Mouse (Mus musculus): ENCODE measurements at regions not wholly inside any gene's neighbourhood (a gene's known extent, or its start where the extent isn't known, plus 50 kb on each side); places are given as distances from the start of the nearest gene placed in this dataset.

GRCm38 (mm10) chr1:41935912-41936478, 759.6 kb upstream of the Pou3f3 start:
- no peak overlapping the region for H3K4me3 ChIP-seq (ENCODE audit: low read depth, low read length)
- H3K4me2 ChIP-seq = no peak overlapping the region
- H3K4me1 ChIP-seq (replicated peaks; ENCODE audit: control insufficient read depth, insufficient read depth, low read length) = no peaks in the 10 kb centered on the region
- 88% methylated on average over 7 of the region's 7 CpGs for WGBS
- no peaks in the 10 kb centered on the region for H3K9me3 ChIP-seq (ENCODE audit: control insufficient read depth, low read length)
- H3K9ac ChIP-seq (ENCODE audit: low read depth, low read length) = no peak overlapping the region
- DNase-seq (ENCODE audit: low spot score) (no peak), ATAC-seq (replicated peaks; ENCODE audit: low FRiP score) (no peak)
- no peaks in the 10 kb centered on the region for H3K27me3 ChIP-seq (replicated peaks; ENCODE audit: control insufficient read depth, insufficient read depth, low read length)
- no peaks in the 10 kb centered on the region for H3K36me3 ChIP-seq (ENCODE audit: control insufficient read depth, insufficient read depth, low read length)
- H3K27ac ChIP-seq (ENCODE audit: low read depth, low read length) = no peak overlapping the region

- no peaks in the 10 kb centered on the region for H3K36me3 ChIP-seq (ENCODE audit: control insufficient read depth, insufficient read depth, low read length)
- 61% methylated on average over 2 of the region's 2 CpGs for WGBS
- no peak overlapping the region for H3K4me3 ChIP-seq (ENCODE audit: low read depth, low read length)
- DNase-seq (ENCODE audit: low spot score) = no peak
- H3K27ac ChIP-seq (ENCODE audit: low read depth, low read length) = no peak overlapping the region
- H3K9me3 ChIP-seq (ENCODE audit: control insufficient read depth, low read length) = no peaks in the 10 kb centered on the region
- no peak overlapping the region for H3K9ac ChIP-seq (ENCODE audit: low read depth, low read length)
- H3K4me2 ChIP-seq = no peak overlapping the region
- H3K27me3 ChIP-seq (replicated peaks; ENCODE audit: control insufficient read depth, insufficient read depth, low read length) = no peaks in the 10 kb centered on the region
- H3K4me1 ChIP-seq (replicated peaks; ENCODE audit: control insufficient read depth, insufficient read depth, low read length) = no peaks in the 10 kb centered on the region
- no peak for ATAC-seq (replicated peaks; ENCODE audit: low FRiP score)
Observed at GRCm38 (mm10) chr1:41960982-41961381, 734.6 kb upstream of the Pou3f3 start.

- Histone ChIP-seq H3K4me1 (replicated peaks; ENCODE audit: control insufficient read depth, insufficient read depth, low read length) (no peaks in the 10 kb centered on the region), H3K36me3 (ENCODE audit: control insufficient read depth, insufficient read depth, low read length) (no peaks in the 10 kb centered on the region), H3K27me3 (replicated peaks; ENCODE audit: control insufficient read depth, insufficient read depth, low read length) (no peaks in the 10 kb centered on the region), H3K9ac (ENCODE audit: low read depth, low read length) (no peak overlapping the region), H3K4me2 (no peak overlapping the region), H3K4me3 (ENCODE audit: low read depth, low read length) (no peak overlapping the region), H3K27ac (ENCODE audit: low read depth, low read length) (no peak overlapping the region), H3K9me3 (ENCODE audit: control insufficient read depth, low read length) (no peaks in the 10 kb centered on the region)
- DNase-seq (ENCODE audit: low spot score) = no peak
- WGBS = 83% methylated on average over 5 of the region's 5 CpGs
- no peak for ATAC-seq (replicated peaks; ENCODE audit: low FRiP score)
Observed at GRCm38 (mm10) chr1:41981545-41981944, 714.0 kb upstream of the Pou3f3 start.

GRCm38 (mm10) chr1:42006235-42006634, 689.3 kb upstream of the Pou3f3 start:
- Histone ChIP-seq H3K4me2 (no peak overlapping the region), H3K4me3 (ENCODE audit: low read depth, low read length) (no peak overlapping the region), H3K36me3 (ENCODE audit: control insufficient read depth, insufficient read depth, low read length) (no peaks in the 10 kb centered on the region), H3K4me1 (replicated peaks; ENCODE audit: control insufficient read depth, insufficient read depth, low read length) (no peaks in the 10 kb centered on the region), H3K27me3 (replicated peaks; ENCODE audit: control insufficient read depth, insufficient read depth, low read length) (no peaks in the 10 kb centered on the region), H3K9ac (ENCODE audit: low read depth, low read length) (no peak overlapping the region), H3K9me3 (ENCODE audit: control insufficient read depth, low read length) (no peaks in the 10 kb centered on the region), H3K27ac (ENCODE audit: low read depth, low read length) (no peak overlapping the region)
- DNase-seq (ENCODE audit: low spot score) (no peak), ATAC-seq (replicated peaks; ENCODE audit: low FRiP score) (no peak)
- WGBS = 84% methylated on average over 6 of the region's 6 CpGs

- 91% methylated on average over 3 of the region's 3 CpGs for WGBS
- H3K27me3 ChIP-seq (replicated peaks; ENCODE audit: control insufficient read depth, insufficient read depth, low read length) = no peaks in the 10 kb centered on the region
- H3K4me3 ChIP-seq (ENCODE audit: low read depth, low read length) = no peak overlapping the region
- H3K9ac ChIP-seq (ENCODE audit: low read depth, low read length) = no peak overlapping the region
- no peaks in the 10 kb centered on the region for H3K9me3 ChIP-seq (ENCODE audit: control insufficient read depth, low read length)
- no peak overlapping the region for H3K27ac ChIP-seq (ENCODE audit: low read depth, low read length)
- no peak for DNase-seq (ENCODE audit: low spot score)
- no peaks in the 10 kb centered on the region for H3K4me1 ChIP-seq (replicated peaks; ENCODE audit: control insufficient read depth, insufficient read depth, low read length)
- no peaks in the 10 kb centered on the region for H3K36me3 ChIP-seq (ENCODE audit: control insufficient read depth, insufficient read depth, low read length)
- ATAC-seq (replicated peaks; ENCODE audit: low FRiP score) = no peak
- H3K4me2 ChIP-seq = no peak overlapping the region
Observed at GRCm38 (mm10) chr1:42008046-42008445, 687.5 kb upstream of the Pou3f3 start.

- DNase-seq (ENCODE audit: low spot score) (no peak), ATAC-seq (replicated peaks; ENCODE audit: low FRiP score) (no peak)
- no peak overlapping the region for H3K4me3 ChIP-seq (ENCODE audit: low read depth, low read length)
- no peak overlapping the region for H3K4me2 ChIP-seq
- H3K36me3 ChIP-seq (ENCODE audit: control insufficient read depth, insufficient read depth, low read length) = no peaks in the 10 kb centered on the region
- H3K4me1 ChIP-seq (replicated peaks; ENCODE audit: control insufficient read depth, insufficient read depth, low read length) = no peaks in the 10 kb centered on the region
- H3K27me3 ChIP-seq (replicated peaks; ENCODE audit: control insufficient read depth, insufficient read depth, low read length) = no peaks in the 10 kb centered on the region
- H3K27ac ChIP-seq (ENCODE audit: low read depth, low read length) = no peak overlapping the region
- H3K9ac ChIP-seq (ENCODE audit: low read depth, low read length) = no peak overlapping the region
- H3K9me3 ChIP-seq (ENCODE audit: control insufficient read depth, low read length) = no peaks in the 10 kb centered on the region
- 83% methylated on average over 3 of the region's 3 CpGs for WGBS
Observed at GRCm38 (mm10) chr1:42012911-42013310, 682.7 kb upstream of the Pou3f3 start.

- no peak for DNase-seq (ENCODE audit: low spot score)
- Histone ChIP-seq H3K9ac (ENCODE audit: low read depth, low read length) (no peak overlapping the region), H3K4me2 (no peak overlapping the region), H3K4me1 (replicated peaks; ENCODE audit: control insufficient read depth, insufficient read depth, low read length) (no peaks in the 10 kb centered on the region), H3K4me3 (ENCODE audit: low read depth, low read length) (no peak overlapping the region), H3K27ac (ENCODE audit: low read depth, low read length) (no peak overlapping the region), H3K36me3 (ENCODE audit: control insufficient read depth, insufficient read depth, low read length) (no peaks in the 10 kb centered on the region), H3K9me3 (ENCODE audit: control insufficient read depth, low read length) (no peaks in the 10 kb centered on the region), H3K27me3 (replicated peaks; ENCODE audit: control insufficient read depth, insufficient read depth, low read length) (no peaks in the 10 kb centered on the region)
- WGBS = 61% methylated on average over 2 of the region's 2 CpGs
- ATAC-seq (replicated peaks; ENCODE audit: low FRiP score) = no peak
Observed at GRCm38 (mm10) chr1:42018966-42019365, 676.6 kb upstream of the Pou3f3 start.

- H3K27me3 ChIP-seq (replicated peaks; ENCODE audit: control insufficient read depth, insufficient read depth, low read length) = no peaks in the 10 kb centered on the region
- DNase-seq (ENCODE audit: low spot score) = no peak
- no peaks in the 10 kb centered on the region for H3K36me3 ChIP-seq (ENCODE audit: control insufficient read depth, insufficient read depth, low read length)
- H3K4me2 ChIP-seq = no peak overlapping the region
- no peak for ATAC-seq (replicated peaks; ENCODE audit: low FRiP score)
- H3K9me3 ChIP-seq (ENCODE audit: control insufficient read depth, low read length) = no peaks in the 10 kb centered on the region
- no peak overlapping the region for H3K27ac ChIP-seq (ENCODE audit: low read depth, low read length)
- no peak overlapping the region for H3K4me3 ChIP-seq (ENCODE audit: low read depth, low read length)
- H3K4me1 ChIP-seq (replicated peaks; ENCODE audit: control insufficient read depth, insufficient read depth, low read length) = no peaks in the 10 kb centered on the region
- H3K9ac ChIP-seq (ENCODE audit: low read depth, low read length) = no peak overlapping the region
- WGBS = 82% methylated on average over 6 of the region's 6 CpGs
Observed at GRCm38 (mm10) chr1:42025781-42026180, 669.8 kb upstream of the Pou3f3 start.

GRCm38 (mm10) chr1:42026423-42026822, 669.1 kb upstream of the Pou3f3 start:
- no peaks in the 10 kb centered on the region for H3K36me3 ChIP-seq (ENCODE audit: control insufficient read depth, insufficient read depth, low read length)
- H3K9ac ChIP-seq (ENCODE audit: low read depth, low read length) = no peak overlapping the region
- no peaks in the 10 kb centered on the region for H3K27me3 ChIP-seq (replicated peaks; ENCODE audit: control insufficient read depth, insufficient read depth, low read length)
- no peaks in the 10 kb centered on the region for H3K9me3 ChIP-seq (ENCODE audit: control insufficient read depth, low read length)
- ATAC-seq (replicated peaks; ENCODE audit: low FRiP score) = no peak
- H3K4me1 ChIP-seq (replicated peaks; ENCODE audit: control insufficient read depth, insufficient read depth, low read length) = no peaks in the 10 kb centered on the region
- WGBS = 59% methylated on average over 5 of the region's 5 CpGs
- no peak for DNase-seq (ENCODE audit: low spot score)
- no peak overlapping the region for H3K27ac ChIP-seq (ENCODE audit: low read depth, low read length)
- H3K4me2 ChIP-seq = no peak overlapping the region
- no peak overlapping the region for H3K4me3 ChIP-seq (ENCODE audit: low read depth, low read length)

Measured in liver, embryonic 11.5 days (tissue).